Mouse (Mus musculus) embryonic facial prominence, embryonic 11.5 days (tissue): ENCODE data around the gene Camta1. TPM values are rescaled to one million over a fixed set of nuclear protein-coding genes. Genes with fewer than 3 reads are reported as not detected.

Experiments
- ATAC-seq: fragments of 200-750 bp; cut with Nextera tagmentation; replicated peaks from 2 replicates; pipeline ENCODE4 v1.8.0; 2017; ENCODE audit warnings: low read depth; ENCODE audit not compliant: insufficient number of reproducible peaks, low FRiP score, low TSS enrichment
- DNase-seq: peaks from one replicate; pipeline ENCODE4 v3.0.0-alpha.2; 2015; ENCODE audit warnings: low spot score
- H3K27ac ChIP-seq: fragments of 300-500 bp; sonication (generic); replicated peaks from 2 replicates; pipeline ENCODE4 v1.5.1; 2014; ENCODE audit warnings: mild to moderate bottlenecking, low read depth, low read length, control low read depth
- H3K27me3 ChIP-seq: fragments of 300-500 bp; sonication (generic); 2 replicates; pipeline ENCODE4 v1.6.1; 2014; ENCODE audit warnings: mild to moderate bottlenecking, low read length, moderate library complexity, mixed read lengths; ENCODE audit not compliant: control insufficient read depth, insufficient read depth
- H3K36me3 ChIP-seq: fragments of 300-500 bp; sonication (generic); replicated peaks from 2 replicates; pipeline ENCODE4 v1.6.1; 2014; ENCODE audit warnings: low read depth, mild to moderate bottlenecking, low read length, moderate library complexity, mixed read lengths; ENCODE audit not compliant: control insufficient read depth, insufficient read depth
- H3K4me1 ChIP-seq: fragments of 300-500 bp; sonication (generic); 2 replicates; pipeline ENCODE4 v1.6.1; 2014; ENCODE audit warnings: low read length, mixed read lengths; ENCODE audit not compliant: control insufficient read depth, insufficient read depth
- H3K4me2 ChIP-seq: fragments of 300-500 bp; sonication (generic); 2 replicates; pipeline ENCODE4 v1.6.1; 2014; ENCODE audit warnings: low read depth, mild to moderate bottlenecking, control low read depth, low read length, moderate library complexity
- H3K4me3 ChIP-seq: fragments of 300-500 bp; sonication (generic); 2 replicates; pipeline ENCODE4 v1.5.1; 2014; ENCODE audit warnings: low read depth, low read length, control low read depth
- H3K9ac ChIP-seq: fragments of 300-500 bp; sonication (generic); replicated peaks from 2 replicates; pipeline ENCODE4 v1.6.1; 2014; ENCODE audit warnings: mild to moderate bottlenecking, control low read depth, low read length
- H3K9me3 ChIP-seq: fragments of 300-500 bp; sonication (generic); replicated peaks from 2 replicates; pipeline ENCODE4 v1.6.1; 2016; ENCODE audit warnings: mild to moderate bottlenecking, low read length, inconsistent platforms, mixed read lengths; ENCODE audit not compliant: control insufficient read depth
- WGBS: fragments of 180-500 bp; shearing (Covaris S2); extraction: QIAGEN DNeasy Blood & Tissue Kit; methylation state at CpG from one replicate; pipeline ENCODE4 v1.1.7; 2014; 5-methylcytosine and 5-hydroxymethylcytosine counted together
- polyA plus RNA-seq: library from polyadenylated mRNA; unstranded; fragments of >200 nt; fragmentation: Nextera tagmentation; extraction: Ambion mirVana; gene quantifications from 2 replicates; pipeline ENCODE4 v1.2.1, GENCODE M21; 2014

Gene Camta1
- polyA plus RNA-seq, 1 experiment from 2014 or later: 130 TPM

GRCm38 (mm10) chr4:151593042-151593441 is 268.6 kb downstream of the Camta1 start:
- no peak overlapping the region for H3K27ac ChIP-seq
- H3K27me3 ChIP-seq: no peaks in the 10 kb centered on the region
- DNase-seq: no peak
- no peak overlapping the region for H3K4me2 ChIP-seq
- H3K9ac ChIP-seq: no peak overlapping the region
- H3K4me3 ChIP-seq: no peak overlapping the region
- no peaks in the 10 kb centered on the region for H3K9me3 ChIP-seq
- no peak for ATAC-seq
- no peaks in the 10 kb centered on the region for H3K4me1 ChIP-seq
- H3K36me3 ChIP-seq: no peaks in the 10 kb centered on the region
- 75% methylated on average over 7 of the region's 7 CpGs for WGBS

GRCm38 (mm10) chr4:151586074-151586473 is 275.6 kb downstream of the Camta1 start:
- Histone ChIP-seq H3K27ac (no peak overlapping the region), H3K9me3 (no peaks in the 10 kb centered on the region), H3K9ac (no peak overlapping the region), H3K4me1 (no peaks in the 10 kb centered on the region), H3K27me3 (no peaks in the 10 kb centered on the region), H3K4me3 (no peak overlapping the region), H3K4me2 (no peak overlapping the region), H3K36me3 (no peaks in the 10 kb centered on the region)
- no peak for ATAC-seq
- WGBS: 53% methylated on average over 9 of the region's 9 CpGs
- no peak for DNase-seq

- no peak overlapping the region for H3K4me3 ChIP-seq
- no peak for DNase-seq
- no peaks in the 10 kb centered on the region for H3K36me3 ChIP-seq
- ATAC-seq: no peak
- no peak overlapping the region for H3K4me2 ChIP-seq
- no peak overlapping the region for H3K27ac ChIP-seq
- no peaks in the 10 kb centered on the region for H3K27me3 ChIP-seq
- H3K4me1 ChIP-seq: no peaks in the 10 kb centered on the region
- WGBS: 69% methylated on average over 3 of the region's 3 CpGs
- H3K9ac ChIP-seq: no peak overlapping the region
- no peaks in the 10 kb centered on the region for H3K9me3 ChIP-seq
Measured at GRCm38 (mm10) chr4:151577961-151578360, 283.7 kb downstream of the Camta1 start.

- DNase-seq: no peak
- no peak for ATAC-seq
- 79% methylated on average over 15 of the region's 15 CpGs for whole genome bisulfite sequencing
Measured at GRCm38 (mm10) chr4:151576291-151577108, 285.2 kb downstream of the Camta1 start.

GRCm38 (mm10) chr4:151572716-151573115 is 289.0 kb downstream of the Camta1 start:
- H3K4me3 ChIP-seq: no peak overlapping the region
- no peak for DNase-seq
- H3K27me3 ChIP-seq: no peaks in the 10 kb centered on the region
- H3K4me2 ChIP-seq: no peak overlapping the region
- no peak overlapping the region for H3K9ac ChIP-seq
- ATAC-seq: no peak
- H3K9me3 ChIP-seq: no peaks in the 10 kb centered on the region
- H3K4me1 ChIP-seq: no peaks in the 10 kb centered on the region
- no peaks in the 10 kb centered on the region for H3K36me3 ChIP-seq
- no peak overlapping the region for H3K27ac ChIP-seq
- WGBS: 63% methylated on average over 5 of the region's 5 CpGs

More at GRCm38 (mm10) chr4:151576291-151577108, 285.2 kb downstream of the Camta1 start:
- no peak overlapping the region for H3K27ac ChIP-seq
- no peaks in the 10 kb centered on the region for H3K4me1 ChIP-seq
- H3K36me3 ChIP-seq: no peaks in the 10 kb centered on the region
- H3K9ac ChIP-seq: no peak overlapping the region
- no peak overlapping the region for H3K4me2 ChIP-seq
- no peaks in the 10 kb centered on the region for H3K27me3 ChIP-seq
- H3K9me3 ChIP-seq: no peaks in the 10 kb centered on the region
- no peak overlapping the region for H3K4me3 ChIP-seq

GRCm38 (mm10) chr4:151569586-151569985 is 292.1 kb downstream of the Camta1 start:
- H3K9me3 ChIP-seq: no peaks in the 10 kb centered on the region
- no peak for ATAC-seq
- 71% methylated on average over 3 of the region's 3 CpGs for WGBS

GRCm38 (mm10) chr4:151568887-151569286 is 292.8 kb downstream of the Camta1 start:
- no peaks in the 10 kb centered on the region for H3K4me1 ChIP-seq

More at GRCm38 (mm10) chr4:151569586-151569985, 292.1 kb downstream of the Camta1 start:
- Histone ChIP-seq H3K27me3 (no peaks in the 10 kb centered on the region), H3K36me3 (no peaks in the 10 kb centered on the region), H3K4me1 (no peaks in the 10 kb centered on the region), H3K27ac (no peak overlapping the region), H3K4me3 (no peak overlapping the region), H3K4me2 (no peak overlapping the region), H3K9ac (no peak overlapping the region)
- DNase-seq: no peak

GRCm38 (mm10) chr4:151567105-151567504 is 294.6 kb downstream of the Camta1 start:
- no peaks in the 10 kb centered on the region for H3K27me3 ChIP-seq
- H3K27ac ChIP-seq: no peak overlapping the region
- no peak overlapping the region for H3K4me2 ChIP-seq
- H3K36me3 ChIP-seq: no peaks in the 10 kb centered on the region
- H3K4me3 ChIP-seq: no peak overlapping the region
- 77% methylated on average over 4 of the region's 4 CpGs for WGBS
- no peaks in the 10 kb centered on the region for H3K4me1 ChIP-seq
- DNase-seq (no peak), ATAC-seq (no peak)
- no peak overlapping the region for H3K9ac ChIP-seq
- no peaks in the 10 kb centered on the region for H3K9me3 ChIP-seq

More at GRCm38 (mm10) chr4:151568887-151569286, 292.8 kb downstream of the Camta1 start:
- Histone ChIP-seq H3K4me2 (no peak overlapping the region), H3K36me3 (no peaks in the 10 kb centered on the region), H3K27me3 (no peaks in the 10 kb centered on the region), H3K4me3 (no peak overlapping the region), H3K27ac (no peak overlapping the region), H3K9me3 (no peaks in the 10 kb centered on the region), H3K9ac (no peak overlapping the region)
- DNase-seq (no peak), ATAC-seq (no peak)
- 64% methylated on average over 7 of the region's 7 CpGs for WGBS
